Mouse (Mus musculus) heart, adult 9 months (tissue): Measurements from ENCODE around the gene Hist3h2a.

Experiments used
- DNase-seq, 2 experiments: peaks; one replicate each; pipeline ENCODE4 v3.0.0; 2022; ENCODE audit warnings: low spot score in 2 of 2

Gene Hist3h2a

GRCm38 (mm10) chr11:58969027-58969426 is 14.5 kb downstream of the Hist3h2a start:
- DNase-seq, result no peak

GRCm38 (mm10) chr11:58969659-58970058 is 15.2 kb downstream of the Hist3h2a start:
- DNase-seq, result no peak

- DNase-seq, result no peak
These were observed 16.5 kb downstream of the Hist3h2a start for GRCm38 (mm10) chr11:58970831-58971530.

GRCm38 (mm10) chr11:58971796-58972195 is 17.3 kb downstream of the Hist3h2a start:
- DNase-seq, result no peak

- no peak for DNase-seq
These were observed 19.9 kb downstream of the Hist3h2a start for GRCm38 (mm10) chr11:58974414-58974813.

GRCm38 (mm10) chr11:58977150-58977549 is 22.7 kb downstream of the Hist3h2a start:
- DNase-seq, result no peak

GRCm38 (mm10) chr11:58977607-58978026 is 23.1 kb downstream of the Hist3h2a start:
- DNase-seq, result no peak

- DNase-seq, result peak; percentile 69
These were observed 23.7 kb downstream of the Hist3h2a start, which contains the start of gene Trim11 for GRCm38 (mm10) chr11:58978027-58978705. Gene Trim11 (plus strand): TSS chr11:58978093.

GRCm38 (mm10) chr11:58978706-58979030 is 24.2 kb downstream of the Hist3h2a start:
- DNase-seq, result no peak

- no peak for DNase-seq
These were observed 24.7 kb downstream of the Hist3h2a start for GRCm38 (mm10) chr11:58979183-58979582.

- peak in 1 of 2 experiments; percentile 54 for DNase-seq
These were observed 25.2 kb downstream of the Hist3h2a start for GRCm38 (mm10) chr11:58979661-58980060.

- DNase-seq, result no peak
These were observed 26.0 kb downstream of the Hist3h2a start for GRCm38 (mm10) chr11:58980381-58980990.

GRCm38 (mm10) chr11:58981541-58982447 is 27.3 kb downstream of the Hist3h2a start:
- peak; percentile 56 to 76 for DNase-seq

GRCm38 (mm10) chr11:58982471-58983097 is 28.1 kb downstream of the Hist3h2a start:
- no peak for DNase-seq

- no peak for DNase-seq
These were observed 29.3 kb downstream of the Hist3h2a start for GRCm38 (mm10) chr11:58983691-58984341.

GRCm38 (mm10) chr11:58984657-58985056 is 30.2 kb downstream of the Hist3h2a start:
- DNase-seq, result no peak

- DNase-seq, result no peak
These were observed 30.9 kb downstream of the Hist3h2a start for GRCm38 (mm10) chr11:58985299-58985917.

GRCm38 (mm10) chr11:58989166-58989565 is 34.7 kb downstream of the Hist3h2a start:
- DNase-seq, result no peak

- no peak for DNase-seq
These were observed 35.7 kb downstream of the Hist3h2a start for GRCm38 (mm10) chr11:58990141-58990540.

- peak in 1 of 2 experiments; percentile 60 for DNase-seq
These were observed 36.3 kb downstream of the Hist3h2a start for GRCm38 (mm10) chr11:58990794-58991193.
